10 mouse cellular contexts compared by ENCODE assay signal in genomic region chr15:80358798-80359197, GRCm38 (mm10).
DNase-seq lines count a peak whose midpoint lies in the region; TF ChIP-seq lines count a peak whose summit lies in the region.
"Had no signal": no experiment of that assay in that cellular context is flagged by ENCODE, and none has a peak within 500 bp of the region (broad histone marks: within the 10 kb centered on the region; RNA-seq: fewer than 3 reads in every experiment).

No protein-coding gene starts in this region.

- intact Hi-C loops in gastrocnemius, adult 2 months (cut with DNase I), result no loop called here

- no peak for TF ChIP-seq CTCF in gastrocnemius, adult 2 months (IDR thresholded peaks at IDR 0.05)

- no peak overlapping the region for H3K27ac ChIP-seq in gastrocnemius, adult 2 months
- H3K27ac ChIP-seq: kidney, postnatal 0 days had no signal

- no peak overlapping the region for H3K4me3 ChIP-seq in gastrocnemius, adult 2 months

- peak; percentile 58 for DNase-seq in gastrocnemius, adult 2 months
- DNase-seq in gastrocnemius, postnatal 4 days (ENCODE audit: low spot score in 2 of 2), result no peak
- peak; percentile 59 to 71 for DNase-seq in layer of hippocampus, postnatal 10 days (ENCODE audit: low spot score in 2 of 2)
- no peak for DNase-seq in layer of hippocampus, adult 9-11 months
- DNase-seq in adrenal gland, adult 8-10 months, result peak; percentile 31
- DNase-seq in cerebellum, adult 8-10 months, result peak; percentile 71
- no peak for DNase-seq in T-cell, adult 2 months (ENCODE audit: low spot score)
- DNase-seq in urinary bladder, adult 2 months (ENCODE audit: low spot score), result no peak
- DNase-seq: heart, postnatal 36 days had no signal

Comparison
In these comparisons a context has a peak if more than half of its experiments do, and no peak if none do; other contexts are left out.
1. DNase-seq: peak in gastrocnemius, adult 2 months (single experiment), layer of hippocampus, postnatal 10 days (2 of 2), adrenal gland, adult 8-10 months (single experiment) and cerebellum, adult 8-10 months (single experiment); none in gastrocnemius, postnatal 4 days (0 of 2), layer of hippocampus, adult 9-11 months (single experiment), T-cell, adult 2 months (single experiment) and urinary bladder, adult 2 months (single experiment).